12 mouse cellular contexts compared by ENCODE assay signal in the genomic region with DNA sequence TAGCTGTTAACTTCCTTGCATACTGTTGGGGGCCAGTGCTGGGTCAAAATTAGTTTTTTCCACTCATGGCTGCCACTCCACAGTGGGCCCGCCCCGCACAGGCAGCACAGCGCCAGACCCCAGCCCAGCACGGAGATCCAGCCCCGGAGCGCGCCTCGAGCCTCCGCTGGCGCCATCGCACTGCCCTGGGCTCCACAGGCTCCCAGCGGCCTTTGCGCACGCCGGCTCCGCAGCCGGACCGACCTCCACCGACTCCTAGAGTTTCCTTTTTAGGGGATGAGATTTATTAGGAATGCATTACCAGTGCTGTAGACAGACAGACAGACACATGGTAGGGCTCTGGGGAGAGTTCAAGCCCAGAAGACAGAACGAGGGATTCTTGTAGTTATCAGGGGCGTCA. TPM values are rescaled to one million over a fixed set of nuclear protein-coding genes. Genes with fewer than 3 reads are reported as not detected.
A peak's percentile ranks its signal among the peaks of the same experiment; 100 is the strongest.
DNase-seq lines count a peak whose midpoint lies in the region; ATAC-seq and TF ChIP-seq lines count a peak whose summit lies in the region.
"Had no signal": no experiment of that assay in that cellular context is flagged by ENCODE, and none has a peak within 500 bp of the region (broad histone marks: within the 10 kb centered on the region; RNA-seq: fewer than 3 reads in every experiment).

No protein-coding gene starts in this region.

- no peaks in the 10 kb centered on the region for H3K9me3 ChIP-seq in hindbrain, embryonic 10.5 days
- no peaks in the 10 kb centered on the region for H3K9me3 ChIP-seq in hindbrain, postnatal 0 days (ENCODE audit: low read length)
- H3K9me3 ChIP-seq in embryonic facial prominence, embryonic 13.5 days, result no peaks in the 10 kb centered on the region
- no peaks in the 10 kb centered on the region for H3K9me3 ChIP-seq in hindbrain, embryonic 15.5 days
- no peaks in the 10 kb centered on the region for H3K9me3 ChIP-seq in midbrain, embryonic 16.5 days (replicated peaks; ENCODE audit: control insufficient read depth, low read length, poor library complexity, severe bottlenecking)
- H3K9me3 ChIP-seq: liver, embryonic 13.5 days had no signal

- H3K9ac ChIP-seq in hindbrain, postnatal 0 days (replicated peaks; ENCODE audit: low read length), result no peak overlapping the region
- no peak overlapping the region for H3K9ac ChIP-seq in embryonic facial prominence, embryonic 13.5 days
- H3K9ac ChIP-seq in hindbrain, embryonic 15.5 days, result no peak overlapping the region
- H3K9ac ChIP-seq in midbrain, embryonic 16.5 days (ENCODE audit: low read depth, low read length), result no peak overlapping the region
- H3K9ac ChIP-seq: liver, embryonic 13.5 days had no signal

- 40% methylated on average over 21 of the region's 21 CpGs for WGBS in hindbrain, embryonic 10.5 days
- WGBS in hindbrain, postnatal 0 days, result 63% methylated on average over 21 of the region's 21 CpGs
- 51% methylated on average over 21 of the region's 21 CpGs for WGBS in embryonic facial prominence, embryonic 13.5 days
- 45% methylated on average over 21 of the region's 21 CpGs for WGBS in hindbrain, embryonic 15.5 days
- WGBS in midbrain, embryonic 16.5 days, result 55% methylated on average over 21 of the region's 21 CpGs

- ATAC-seq in hindbrain, postnatal 0 days, result no peak
- no peak for ATAC-seq in embryonic facial prominence, embryonic 13.5 days (ENCODE audit: insufficient number of reproducible peaks, insufficient read depth, low FRiP score, low TSS enrichment, low read depth)
- no peak for ATAC-seq in hindbrain, embryonic 15.5 days (ENCODE audit: low FRiP score, low read depth)
- ATAC-seq in midbrain, embryonic 16.5 days, result no peak
- ATAC-seq: inflammation-experienced regulatory T-cells, adult 6 months had no signal

- H3K4me2 ChIP-seq in hindbrain, postnatal 0 days (ENCODE audit: low read depth, low read length), result no peak overlapping the region; the same call in 1 of the 2 replicates
- H3K4me2 ChIP-seq in embryonic facial prominence, embryonic 13.5 days, result peak overlapping the region; percentile 37
- peak overlapping the region; percentile 38 for H3K4me2 ChIP-seq in hindbrain, embryonic 15.5 days
- peak overlapping the region; percentile 21; the same call in 1 of the 2 replicates for H3K4me2 ChIP-seq in midbrain, embryonic 16.5 days (ENCODE audit: low read length)
- H3K4me2 ChIP-seq: liver, embryonic 13.5 days had no signal

- TF ChIP-seq CTCF in hindbrain, postnatal 0 days (IDR thresholded peaks at IDR 0.05; ENCODE audit: low read depth), result no peak

- H3K27me3 ChIP-seq in hindbrain, embryonic 10.5 days (ENCODE audit: insufficient read depth, poor library complexity, severe bottlenecking), result no peaks in the 10 kb centered on the region
- no peaks in the 10 kb centered on the region for H3K27me3 ChIP-seq in hindbrain, postnatal 0 days (ENCODE audit: insufficient read depth, low read length)
- H3K27me3 ChIP-seq in embryonic facial prominence, embryonic 13.5 days, result no peaks in the 10 kb centered on the region; the same call in 1 of the 2 replicates
- no peaks in the 10 kb centered on the region for H3K27me3 ChIP-seq in hindbrain, embryonic 15.5 days
- no peaks in the 10 kb centered on the region for H3K27me3 ChIP-seq in midbrain, embryonic 16.5 days (ENCODE audit: control insufficient read depth, insufficient read depth, low read depth, low read length)
- H3K27me3 ChIP-seq: liver, embryonic 13.5 days had no signal

- DNase-seq in hindbrain, embryonic 10.5 days (ENCODE audit: low spot score), result peak; percentile 15
- DNase-seq in hindbrain, postnatal 0 days (ENCODE audit: low spot score), result no peak
- DNase-seq in right cerebral cortex, postnatal 4 days, result no peak
- no peak for DNase-seq in adrenal gland, postnatal 36 days
- no peak for DNase-seq in thymus, postnatal 14 days
- DNase-seq: liver, embryonic 13.5 days had no signal

- H3K36me3 ChIP-seq in hindbrain, embryonic 10.5 days, result no peaks in the 10 kb centered on the region
- no peaks in the 10 kb centered on the region for H3K36me3 ChIP-seq in hindbrain, postnatal 0 days (ENCODE audit: insufficient read depth, low read length)
- H3K36me3 ChIP-seq in embryonic facial prominence, embryonic 13.5 days, result no peaks in the 10 kb centered on the region
- H3K36me3 ChIP-seq in hindbrain, embryonic 15.5 days, result no peaks in the 10 kb centered on the region
- H3K36me3 ChIP-seq in midbrain, embryonic 16.5 days (ENCODE audit: control insufficient read depth, insufficient read depth, low read length), result no peaks in the 10 kb centered on the region
- H3K36me3 ChIP-seq: G1E; liver, embryonic 13.5 days had no signal

- H3K4me3 ChIP-seq in hindbrain, embryonic 10.5 days, result peak overlapping the region; percentile 28; the same call in 1 of the 2 replicates
- H3K4me3 ChIP-seq in hindbrain, postnatal 0 days (ENCODE audit: low read length), result no peak overlapping the region
- H3K4me3 ChIP-seq in embryonic facial prominence, embryonic 13.5 days, result no peak overlapping the region
- no peak overlapping the region for H3K4me3 ChIP-seq in hindbrain, embryonic 15.5 days
- no peak overlapping the region for H3K4me3 ChIP-seq in midbrain, embryonic 16.5 days (ENCODE audit: low read depth, low read length)
- H3K4me3 ChIP-seq: liver, embryonic 13.5 days had no signal

- H3K27ac ChIP-seq in hindbrain, embryonic 10.5 days, result peak overlapping the region; percentile 62; the same call in 1 of the 2 replicates
- H3K27ac ChIP-seq in hindbrain, postnatal 0 days, result no peak overlapping the region
- no peak overlapping the region for H3K27ac ChIP-seq in embryonic facial prominence, embryonic 13.5 days
- H3K27ac ChIP-seq in hindbrain, embryonic 15.5 days (replicated peaks), result no peak overlapping the region
- no peak overlapping the region for H3K27ac ChIP-seq in midbrain, embryonic 16.5 days (ENCODE audit: low read length)
- H3K27ac ChIP-seq: liver, embryonic 13.5 days had no signal

- peaks cover 10% of the 10 kb centered on the region for H3K4me1 ChIP-seq in hindbrain, embryonic 10.5 days (replicated peaks)
- H3K4me1 ChIP-seq in hindbrain, postnatal 0 days (ENCODE audit: insufficient read depth, low read length), result no peaks in the 10 kb centered on the region; the same call in 1 of the 2 replicates
- peaks cover 14% of the 10 kb centered on the region for H3K4me1 ChIP-seq in embryonic facial prominence, embryonic 13.5 days
- H3K4me1 ChIP-seq in hindbrain, embryonic 15.5 days (replicated peaks), result no peaks in the 10 kb centered on the region
- H3K4me1 ChIP-seq in midbrain, embryonic 16.5 days (ENCODE audit: control insufficient read depth, insufficient read depth, low read length), result no peaks in the 10 kb centered on the region
- H3K4me1 ChIP-seq: liver, embryonic 13.5 days had no signal

RNA-seq across cellular contexts. Expression of gene Slc28a3, which starts 58.0 kb away (rescaled TPM):
- polyA plus RNA-seq in hindbrain, embryonic 10.5 days (2016; fragmentation: Nextera tagmentation; extraction: Ambion mirVana), result not detected in 2 replicates
- total RNA-seq in hindbrain, postnatal 0 days (2014; rRNA removed), result 0.58 TPM in 1 of 2 replicates, not detected in the other
- 0.25 and 0.33 TPM in 2 replicates for polyA plus RNA-seq in hindbrain, postnatal 0 days (2015; fragmentation: Nextera tagmentation; extraction: Ambion mirVana)
- polyA plus RNA-seq in embryonic facial prominence, embryonic 13.5 days (2015; fragmentation: Nextera tagmentation; extraction: Ambion mirVana), result 0.12 and 0.30 TPM in 2 replicates
- 0.12 and 0.22 TPM in 2 replicates for polyA plus RNA-seq in hindbrain, embryonic 15.5 days (2015; fragmentation: Nextera tagmentation; extraction: Ambion mirVana)
- polyA plus RNA-seq in midbrain, embryonic 16.5 days (2015; fragmentation: Nextera tagmentation; extraction: Ambion mirVana), result not detected in 2 replicates
- not detected for total RNA-seq in adrenal gland, postnatal 36 days (2021)
- total RNA-seq: common myeloid progenitor, adult 5-6 weeks had no signal
- polyA plus RNA-seq: G1E; liver, embryonic 13.5 days had no signal
